Mouse (Mus musculus) adrenal gland, postnatal 36 days (tissue): ENCODE measurements at regions not wholly inside any gene's neighbourhood (a gene's known extent, or its start where the extent isn't known, plus 50 kb on each side); places are given as distances from the start of the nearest gene placed in this dataset.
A peak's percentile ranks its signal among the peaks of the same experiment; 100 is the strongest.

Experiments
- DNase-seq, 2 experiments: peaks; one replicate each; pipeline ENCODE4 v3.0.0; 2021; ENCODE audit warnings: mixed read lengths in 1 of 2

- no peak for DNase-seq
Measured at GRCm38 (mm10) chr19:59646656-59647055, 188.5 kb downstream of the Emx2 start.

GRCm38 (mm10) chr19:59649421-59649820 is 191.2 kb downstream of the Emx2 start:
- DNase-seq, result no peak

- DNase-seq, result no peak
Measured at GRCm38 (mm10) chr19:59650611-59651329, 192.6 kb downstream of the Emx2 start.

GRCm38 (mm10) chr19:59653631-59654367 is 195.6 kb downstream of the Emx2 start:
- DNase-seq, result no peak

GRCm38 (mm10) chr19:59655321-59655720 is 197.1 kb downstream of the Emx2 start:
- no peak for DNase-seq

- no peak for DNase-seq
Measured at GRCm38 (mm10) chr19:59669793-59670192, 211.6 kb downstream of the Emx2 start.

- DNase-seq, result no peak
Measured at GRCm38 (mm10) chr19:59673537-59673936, 215.4 kb downstream of the Emx2 start.

GRCm38 (mm10) chr19:59679191-59679590 is 221.0 kb downstream of the Emx2 start:
- no peak for DNase-seq

GRCm38 (mm10) chr19:59680356-59680755 is 222.2 kb downstream of the Emx2 start:
- no peak for DNase-seq

GRCm38 (mm10) chr19:59684292-59684691 is 226.1 kb downstream of the Emx2 start:
- DNase-seq, result no peak

- no peak for DNase-seq
Measured at GRCm38 (mm10) chr19:59685826-59686717, 227.9 kb downstream of the Emx2 start.

- DNase-seq, result no peak
Measured at GRCm38 (mm10) chr19:59687206-59687605, 229.0 kb downstream of the Emx2 start.

- no peak for DNase-seq
Measured at GRCm38 (mm10) chr19:59687681-59688080, 229.5 kb downstream of the Emx2 start.

GRCm38 (mm10) chr19:59691541-59692096 is 233.4 kb downstream of the Emx2 start:
- DNase-seq, result peak; percentile 43 to 61

- peak in 1 of 2 experiments; percentile 8 for DNase-seq
Measured at GRCm38 (mm10) chr19:59697628-59698027, 239.5 kb downstream of the Emx2 start.

GRCm38 (mm10) chr19:59700187-59700586 is 242.0 kb downstream of the Emx2 start:
- no peak for DNase-seq

GRCm38 (mm10) chr19:59707106-59707505 is 236.3 kb downstream of the Rab11fip2 start:
- DNase-seq, result no peak

GRCm38 (mm10) chr19:59709180-59709579 is 234.3 kb downstream of the Rab11fip2 start:
- DNase-seq, result no peak

GRCm38 (mm10) chr19:59715086-59715485 is 228.4 kb downstream of the Rab11fip2 start:
- no peak for DNase-seq

GRCm38 (mm10) chr19:59717813-59718483 is 225.5 kb downstream of the Rab11fip2 start:
- no peak for DNase-seq

- DNase-seq, result no peak
Measured at GRCm38 (mm10) chr19:59738541-59738940, 204.9 kb downstream of the Rab11fip2 start.

- peak; percentile 2 to 3 for DNase-seq
Measured at GRCm38 (mm10) chr19:59742946-59743345, 200.5 kb downstream of the Rab11fip2 start.
